Mouse (Mus musculus) embryo, embryonic 10 days (tissue): ENCODE results near the gene Txnrd2.

Source experiments
- DNase-seq: peaks from one replicate; pipeline ENCODE4 v3.0.0-alpha.2; 2015; ENCODE audit warnings: low spot score

Txnrd2 gene

GRCm38 (mm10) chr16:18486126-18486525 is 59.9 kb downstream of the Txnrd2 start:
- DNase-seq, result no peak

- DNase-seq, result no peak
Measured at GRCm38 (mm10) chr16:18490281-18490680, 64.1 kb downstream of the Txnrd2 start.

GRCm38 (mm10) chr16:18490894-18491293 is 64.7 kb downstream of the Txnrd2 start:
- no peak for DNase-seq

GRCm38 (mm10) chr16:18497865-18498515 is 71.8 kb downstream of the Txnrd2 start:
- DNase-seq, result peak; percentile 54

DNA sequence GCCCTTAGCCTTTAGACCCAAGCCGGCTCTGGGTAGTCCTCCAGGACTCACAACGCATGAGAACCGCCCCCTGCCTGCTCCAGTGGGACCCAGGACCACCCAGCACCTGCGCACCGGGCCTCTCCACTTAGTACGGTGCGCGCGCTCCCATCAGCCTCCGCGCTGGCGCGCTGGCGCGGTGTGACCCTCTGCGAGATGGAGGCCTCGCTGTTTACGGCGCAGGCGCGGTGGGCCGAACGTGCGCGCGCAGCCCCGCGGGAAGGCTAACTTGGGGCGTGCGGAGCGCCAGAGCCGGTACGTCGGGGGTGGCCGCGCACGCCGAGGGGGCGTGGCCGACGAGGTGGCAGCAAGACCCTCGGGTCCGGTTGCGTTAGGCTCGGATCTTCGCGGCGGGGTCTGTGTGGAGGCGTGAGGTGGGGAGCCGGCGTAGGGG is 72.4 kb downstream of the Txnrd2 start, which contains the start of the genes Gnb1l and Rtl10:
Gnb1l (plus strand) TSS at position 156 of the 433 bp plus-strand sequence.
Rtl10 (plus strand) TSS at position 344 of the 433 bp plus-strand sequence.
- peak; percentile 99 for DNase-seq

GRCm38 (mm10) chr16:18498996-18499395 is 72.8 kb downstream of the Txnrd2 start:
- no peak for DNase-seq

- no peak for DNase-seq
Measured at GRCm38 (mm10) chr16:18501531-18501930, 75.3 kb downstream of the Txnrd2 start.

DNA sequence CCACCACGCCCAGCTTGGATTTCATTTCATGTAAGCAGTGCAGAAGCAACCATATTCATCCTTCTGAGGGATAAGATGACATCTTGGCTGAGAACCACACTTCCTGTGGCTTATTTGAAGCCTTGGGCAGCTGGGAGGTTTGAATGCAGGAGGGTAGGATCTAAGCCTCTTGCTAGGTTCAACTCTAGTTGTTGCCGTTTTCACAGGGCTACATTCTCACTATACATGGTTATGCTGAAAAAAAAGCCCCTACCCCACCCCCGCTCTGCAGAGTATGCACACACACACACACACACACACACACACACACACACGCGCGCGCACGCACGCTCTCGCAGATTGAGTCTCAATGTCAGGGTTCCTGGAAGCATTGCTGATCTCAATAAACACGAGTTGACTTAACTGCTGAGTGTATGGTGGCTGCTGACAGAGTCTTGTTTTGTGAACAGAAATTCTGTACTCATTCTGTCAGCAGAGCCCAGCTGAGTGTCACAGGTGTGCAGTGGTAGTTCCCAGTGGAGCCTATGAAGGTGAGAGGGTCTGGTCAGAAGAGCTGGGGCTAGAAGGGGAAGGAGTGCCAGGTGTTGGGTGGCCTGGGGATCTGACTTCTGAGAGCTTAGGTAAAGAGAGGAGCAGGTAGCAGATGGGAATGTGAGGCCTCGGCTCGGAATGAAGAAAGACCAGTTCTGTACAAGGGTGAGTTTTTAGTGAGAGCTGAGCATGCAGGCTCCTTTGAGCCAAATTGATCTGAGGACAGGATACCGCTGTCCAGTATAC is 77.6 kb downstream of the Txnrd2 start:
- DNase-seq, result peak; percentile 19

DNA sequence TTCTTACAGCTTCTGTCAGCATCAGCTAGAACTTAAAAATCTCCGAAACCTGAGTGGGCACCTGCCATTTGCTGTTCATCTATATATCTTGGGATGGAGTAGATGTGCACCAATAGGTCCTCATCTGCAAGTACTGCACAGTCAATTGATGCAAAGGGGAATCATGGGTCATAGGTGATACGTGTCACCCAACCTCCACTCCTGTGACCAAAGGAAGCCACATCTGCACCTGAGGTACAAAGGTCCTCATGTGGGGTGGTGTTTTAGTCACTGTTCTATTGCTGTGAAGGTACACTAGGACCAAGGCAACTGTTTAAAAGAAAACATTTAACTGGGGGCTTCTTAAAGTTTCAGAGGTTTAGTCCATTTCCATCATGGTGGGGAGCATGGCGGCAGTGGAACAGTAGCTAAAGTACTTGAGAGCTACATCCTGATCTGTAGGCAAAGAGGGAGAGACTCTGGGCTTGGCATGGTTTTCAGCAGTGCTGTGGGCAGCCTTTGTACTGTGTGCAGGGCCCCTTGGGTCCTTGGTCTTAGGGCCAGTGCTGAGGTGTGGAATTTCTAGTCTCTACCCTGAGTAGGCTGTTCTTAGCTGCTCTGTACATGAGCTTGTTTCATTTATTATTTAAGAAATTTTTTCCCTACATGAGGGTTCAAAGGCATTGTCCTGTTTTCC is 80.5 kb downstream of the Txnrd2 start:
- no peak for DNase-seq

DNA sequence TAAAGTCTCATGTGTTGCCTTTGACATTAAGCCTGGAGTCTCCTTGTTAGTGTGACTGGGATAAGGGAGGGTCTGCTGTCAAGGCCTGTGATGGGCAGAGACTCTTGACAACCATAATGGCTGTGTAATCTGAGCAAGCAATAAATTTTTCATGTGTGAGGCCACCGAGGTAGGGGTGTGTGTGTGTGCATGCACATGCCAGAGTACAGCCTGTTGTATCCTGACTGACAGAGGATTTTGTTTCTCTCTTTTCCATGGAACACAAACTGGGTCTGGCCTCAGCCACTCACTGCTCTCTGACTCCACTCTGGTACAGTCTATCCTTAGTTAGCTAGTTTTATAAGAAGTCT is 81.0 kb downstream of the Txnrd2 start:
- DNase-seq, result no peak

GRCm38 (mm10) chr16:18511741-18512140 is 85.6 kb downstream of the Txnrd2 start:
- DNase-seq, result no peak

GRCm38 (mm10) chr16:18513508-18513907 is 87.3 kb downstream of the Txnrd2 start:
- DNase-seq, result no peak

DNA sequence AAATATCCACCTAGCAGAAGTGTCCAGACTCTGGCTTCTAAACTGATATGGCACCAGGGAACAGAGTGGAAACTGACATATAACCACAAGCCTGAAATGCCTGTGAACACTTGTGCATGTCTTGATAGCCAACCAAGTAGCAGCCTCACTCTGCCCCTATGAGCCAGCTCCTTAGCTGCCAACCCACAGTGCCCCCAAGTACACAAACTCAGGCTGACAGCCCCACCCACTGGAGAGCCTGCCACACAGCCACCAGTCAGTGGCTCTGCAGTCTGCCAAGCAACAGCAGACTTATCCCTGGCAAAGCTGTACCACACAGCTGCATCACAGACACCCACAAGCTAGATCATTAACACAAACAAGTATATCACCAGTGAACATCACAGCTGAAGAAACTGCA is 91.9 kb downstream of the Txnrd2 start:
- no peak for DNase-seq

DNA sequence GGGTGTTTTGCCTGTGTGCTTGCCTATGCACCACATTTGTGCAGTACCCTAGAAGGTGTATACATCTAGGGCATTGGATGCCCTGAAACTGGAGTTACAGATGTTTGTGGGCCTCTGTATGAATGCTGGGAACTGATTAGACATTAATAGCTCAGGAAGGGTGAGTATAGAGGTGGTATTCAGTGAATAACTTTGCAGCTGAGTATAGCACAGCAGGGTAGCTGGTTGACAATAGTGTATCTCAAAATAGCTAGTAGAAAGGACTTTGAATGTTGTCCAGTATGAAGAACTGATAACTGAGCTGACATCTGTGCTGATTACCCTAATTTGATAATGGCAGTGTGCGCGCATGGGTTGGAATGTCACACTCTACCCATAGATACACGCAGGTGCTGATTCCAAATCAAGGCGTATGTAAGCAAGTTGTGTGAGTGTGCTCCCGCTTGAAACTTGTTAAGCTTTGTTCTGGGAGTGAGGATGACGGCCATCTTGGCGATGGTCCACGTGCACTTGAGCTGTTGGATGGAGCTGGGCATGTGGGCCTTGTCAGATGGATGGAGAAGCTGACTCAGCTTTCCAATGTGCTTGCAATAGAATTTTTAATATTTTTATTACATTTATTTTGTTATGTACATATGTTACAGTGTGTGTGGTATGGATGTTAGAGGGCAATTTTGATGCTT is 97.5 kb downstream of the Txnrd2 start:
- no peak for DNase-seq

DNA sequence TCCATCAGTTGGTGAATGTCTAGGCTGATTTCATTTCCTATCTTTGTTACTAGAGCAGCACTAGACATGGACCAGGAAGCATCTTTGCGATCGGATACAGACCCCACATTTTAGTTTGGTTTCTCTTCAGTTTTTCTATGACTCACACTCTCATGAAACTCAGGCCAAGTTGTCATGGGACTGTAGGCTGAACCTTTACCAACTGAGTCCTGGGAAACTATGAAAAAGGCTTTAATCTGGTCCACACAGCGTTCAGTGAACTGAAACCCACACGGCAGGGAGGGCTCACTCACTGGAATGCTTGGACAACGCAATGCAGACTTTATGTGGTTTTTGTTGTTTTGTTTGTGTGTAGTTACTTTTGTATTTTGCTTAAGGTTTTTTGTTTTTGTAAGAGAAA is 102.5 kb downstream of the Txnrd2 start:
- no peak for DNase-seq
